Mouse (Mus musculus) CD4-positive, CD25-positive, alpha-beta regulatory T cell, adult 4 months (primary cell): ENCODE measurements around the gene Gm21904. TPM values are rescaled to one million over a fixed set of nuclear protein-coding genes. Genes with fewer than 3 reads are reported as not detected.
"Not testable (repeated sequence)": the region's sequence is repeated elsewhere in the genome, so short reads cannot be mapped to it uniquely, and the experiment has no call there.

ENCODE experiments used
- ATAC-seq: one replicate; pipeline ENCODE4 v1.8.0; 2017
- polyA plus RNA-seq, 2 experiments: library from polyadenylated mRNA; unstranded; fragments of 100-300 nt; shearing (Covaris generic); gene quantifications; one replicate each; pipeline ENCODE4 v1.2.1; 2017

The Gm21904 gene
- not detected for polyA plus RNA-seq

DNA sequence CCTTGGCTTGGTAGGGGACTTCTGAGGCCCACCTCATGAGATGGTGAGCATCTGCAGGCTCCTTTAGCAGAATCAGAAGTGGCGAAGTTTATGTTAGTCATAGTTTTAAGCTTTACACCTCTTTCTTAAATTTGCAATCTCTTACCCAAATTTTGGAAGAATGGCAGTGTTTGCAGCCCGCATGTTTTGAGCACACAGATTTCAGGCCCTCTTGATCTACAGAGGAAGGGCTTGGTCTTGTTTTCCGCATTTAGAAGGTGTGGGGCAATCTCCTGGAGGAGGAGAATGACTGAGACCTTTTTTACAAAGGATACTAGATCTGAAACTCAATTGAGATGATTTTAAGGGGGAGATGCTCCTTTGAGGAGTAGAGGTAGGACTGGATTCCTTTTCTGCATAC is at the start of gene Gm21904:
Gm21904 (minus strand) TSS at position 101 of the 400 bp plus-strand sequence.
- ATAC-seq = not testable (repeated sequence)

GRCm38 (mm10) chrY:17874441-17874840 is 28.4 kb upstream of the Gm21904 start, which contains the start of the genes Gm20772 and Gm20831:
Gm20772 (plus strand) TSS chrY:17874741.
Gm20831 (plus strand) TSS chrY:17874741.
- not testable (repeated sequence) for ATAC-seq

Other genes starting within 250 kb of the Gm21904 start
- gene Gm20772, start 28.5 kb upstream of the Gm21904 start, polyA plus RNA-seq = not detected
- gene Gm20831, start 28.5 kb upstream of the Gm21904 start, polyA plus RNA-seq = not detected
- gene Srsy, start 91.1 kb upstream of the Gm21904 start, polyA plus RNA-seq = not detected
- gene Gm21764, start 215.5 kb upstream of the Gm21904 start, polyA plus RNA-seq = not detected
- gene Ssty1, start 242.8 kb upstream of the Gm21904 start, polyA plus RNA-seq = not detected